Mouse (Mus musculus) hindbrain, embryonic 11.5 days (tissue): ENCODE results near the gene Ttll9. TPM values are rescaled to one million over a fixed set of nuclear protein-coding genes. Genes with fewer than 3 reads are reported as not detected.
A peak's percentile ranks its signal among the peaks of the same experiment; 100 is the strongest.

Experiments
- ATAC-seq: fragments of 200-750 bp; cut with Nextera tagmentation; 2 replicates; pipeline ENCODE4 v1.8.0; 2017; ENCODE audit warnings: mild to moderate bottlenecking, moderate TSS enrichment, moderate library complexity; ENCODE audit not compliant: low FRiP score
- DNase-seq: peaks from one replicate; pipeline ENCODE4 v3.0.0-alpha.2; 2015; ENCODE audit warnings: low spot score
- H3K27ac ChIP-seq: fragments of 300-500 bp; sonication (generic); 2 replicates; pipeline ENCODE4 v1.5.1; 2014; ENCODE audit warnings: mild to moderate bottlenecking, low read depth, low read length
- H3K27me3 ChIP-seq: fragments of 300-500 bp; sonication (generic); 2 replicates; pipeline ENCODE4 v1.6.1; 2014; ENCODE audit warnings: mild to moderate bottlenecking, low read length, moderate library complexity, mixed read lengths; ENCODE audit not compliant: control insufficient read depth, insufficient read depth
- H3K36me3 ChIP-seq: fragments of 300-500 bp; sonication (generic); 2 replicates; pipeline ENCODE4 v1.6.1; 2014; ENCODE audit warnings: mild to moderate bottlenecking, low read length, moderate library complexity, mixed read lengths; ENCODE audit not compliant: control insufficient read depth, insufficient read depth
- H3K4me1 ChIP-seq: fragments of 300-500 bp; sonication (generic); replicated peaks from 2 replicates; pipeline ENCODE4 v1.6.1; 2014; ENCODE audit warnings: low read length, mixed read lengths; ENCODE audit not compliant: control insufficient read depth, insufficient read depth
- H3K4me2 ChIP-seq: fragments of 300-500 bp; sonication (generic); replicated peaks from 2 replicates; pipeline ENCODE4 v1.6.1; 2014; ENCODE audit warnings: mild to moderate bottlenecking, low read depth, low read length
- H3K4me3 ChIP-seq: fragments of 300-500 bp; sonication (generic); 2 replicates; pipeline ENCODE4 v1.5.1; 2014; ENCODE audit warnings: low read depth, low read length
- H3K9ac ChIP-seq: fragments of 300-500 bp; sonication (generic); 2 replicates; pipeline ENCODE4 v1.6.1; 2014; ENCODE audit warnings: low read depth, low read length
- H3K9me3 ChIP-seq: fragments of 300-500 bp; sonication (generic); 2 replicates; pipeline ENCODE4 v1.6.1; 2016; ENCODE audit warnings: low read length; ENCODE audit not compliant: control insufficient read depth
- WGBS: fragments of 180-500 bp; shearing (Covaris S2); extraction: QIAGEN DNeasy Blood & Tissue Kit; methylation state at CpG from one replicate; pipeline ENCODE4 v1.1.7; 2014; 5-methylcytosine and 5-hydroxymethylcytosine counted together
- polyA plus RNA-seq: library from polyadenylated mRNA; unstranded; fragments of >200 nt; fragmentation: Nextera tagmentation; extraction: Ambion mirVana; gene quantifications from 2 replicates; pipeline ENCODE4 v1.2.1, GENCODE M21; 2014

Ttll9 gene
- polyA plus RNA-seq, 1 experiment from 2014 or later, result 1.4 TPM

DNA sequence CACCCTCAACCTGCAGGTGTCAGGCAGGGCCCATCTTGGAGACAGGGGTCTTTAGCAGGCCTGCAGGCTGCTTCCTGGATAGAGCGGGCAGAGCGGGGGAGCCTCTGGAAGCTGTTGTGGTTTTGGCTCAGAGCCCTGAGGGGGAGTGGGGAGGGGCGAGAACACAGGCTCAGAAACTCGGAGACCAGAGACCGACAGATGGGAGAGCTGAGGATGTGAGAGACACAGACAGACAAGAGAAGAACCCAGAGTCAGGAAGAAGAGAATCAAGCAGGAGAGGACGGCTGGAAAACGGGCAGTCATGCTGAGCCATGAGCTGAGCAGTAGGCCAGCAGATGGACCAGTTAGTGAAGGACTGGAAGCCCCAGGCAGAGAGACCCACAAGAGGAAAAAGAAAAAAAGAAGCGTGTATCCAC is 83.6 kb downstream of the Ttll9 start:
- ATAC-seq (no peak), DNase-seq (no peak)
- Histone ChIP-seq H3K36me3 (no peaks in the 10 kb centered on the region), H3K9ac (no peak overlapping the region), H3K9me3 (no peaks in the 10 kb centered on the region), H3K4me3 (no peak overlapping the region), H3K27me3 (0 out of 2 replicates have a peak, but pooled peaks cover 2% of the 10 kb centered on the region), H3K4me1 (0 out of 2 replicates have a peak, but pooled peaks cover 3% of the 10 kb centered on the region), H3K27ac (peak overlapping the region; percentile 58; the same call in 1 of the 2 replicates), H3K4me2 (no peak overlapping the region)
- WGBS, result 48% methylated on average over 8 of the region's 8 CpGs

- DNase-seq, result peak; percentile 75
- WGBS, result 48% methylated on average over 17 of the region's 17 CpGs
- no peak for ATAC-seq
Observed at GRCm38 (mm10) chr2:153047828-153048465, 85.7 kb downstream of the Ttll9 start.

GRCm38 (mm10) chr2:153049288-153049996 is 87.2 kb downstream of the Ttll9 start:
- no peaks in the 10 kb centered on the region for H3K9me3 ChIP-seq
- ATAC-seq, result no peak; the same call in 1 of the 2 replicates
- no peak overlapping the region for H3K4me3 ChIP-seq
- 51% methylated on average over 9 of the region's 9 CpGs for WGBS
- 0 out of 2 replicates have a peak, but pooled peaks cover 3% of the 10 kb centered on the region for H3K4me1 ChIP-seq
- no peak overlapping the region for H3K27ac ChIP-seq
- H3K4me2 ChIP-seq, result no peak overlapping the region
- no peak overlapping the region; the same call in 1 of the 2 replicates for H3K9ac ChIP-seq
- DNase-seq, result no peak
- peaks cover 9% of the 10 kb centered on the region for H3K27me3 ChIP-seq
- H3K36me3 ChIP-seq, result no peaks in the 10 kb centered on the region

More at GRCm38 (mm10) chr2:153047828-153048465, 85.7 kb downstream of the Ttll9 start:
- Histone ChIP-seq H3K36me3 (no peaks in the 10 kb centered on the region), H3K27me3 (peaks cover 8% of the 10 kb centered on the region), H3K4me3 (no peak overlapping the region), H3K9ac (no peak overlapping the region), H3K9me3 (no peaks in the 10 kb centered on the region), H3K27ac (no peak overlapping the region), H3K4me1 (0 out of 2 replicates have a peak, but pooled peaks cover 3% of the 10 kb centered on the region), H3K4me2 (no peak overlapping the region)

GRCm38 (mm10) chr2:153049997-153050358 is 87.7 kb downstream of the Ttll9 start:
- no peak for ATAC-seq
- Histone ChIP-seq H3K9me3 (no peaks in the 10 kb centered on the region), H3K4me2 (no peak overlapping the region), H3K4me1 (0 out of 2 replicates have a peak, but pooled peaks cover 3% of the 10 kb centered on the region), H3K9ac (no peak overlapping the region), H3K27ac (no peak overlapping the region), H3K27me3 (peaks cover 9% of the 10 kb centered on the region), H3K36me3 (no peaks in the 10 kb centered on the region), H3K4me3 (no peak overlapping the region)
- no peak for DNase-seq
- 93% methylated on average over 4 of the region's 4 CpGs for WGBS

- Histone ChIP-seq H3K27ac (no peak overlapping the region), H3K36me3 (no peaks in the 10 kb centered on the region), H3K4me2 (no peak overlapping the region), H3K9ac (no peak overlapping the region), H3K27me3 (peaks cover 9% of the 10 kb centered on the region), H3K4me1 (0 out of 2 replicates have a peak, but pooled peaks cover 2% of the 10 kb centered on the region), H3K4me3 (no peak overlapping the region), H3K9me3 (no peaks in the 10 kb centered on the region)
- no peak for DNase-seq
- no peak for ATAC-seq
- WGBS, result 76% methylated on average over 6 of the region's 6 CpGs
Observed at GRCm38 (mm10) chr2:153051095-153051494, 88.8 kb downstream of the Ttll9 start.

DNA sequence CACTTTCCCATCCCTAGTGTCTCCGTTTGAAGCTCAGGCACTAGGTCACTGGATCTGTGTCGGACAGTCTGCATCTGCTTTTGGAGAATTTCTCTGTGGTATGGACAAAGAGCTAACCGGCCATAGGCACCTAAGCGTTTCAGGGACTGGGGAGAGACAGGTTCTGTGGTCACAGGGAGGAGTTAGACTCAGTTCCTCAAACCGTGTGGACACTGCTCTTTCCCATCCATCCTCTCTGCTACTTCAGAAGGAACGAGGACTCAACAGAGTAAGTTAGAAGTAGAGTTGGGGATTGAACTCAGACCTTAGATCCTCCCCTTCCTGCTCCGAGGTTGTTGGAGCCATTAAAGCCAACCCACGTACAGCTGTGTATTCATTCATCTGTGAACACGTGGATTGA is 89.3 kb downstream of the Ttll9 start:
- H3K27ac ChIP-seq, result no peak overlapping the region
- 80% methylated on average over 9 of the region's 9 CpGs for WGBS
- no peaks in the 10 kb centered on the region for H3K9me3 ChIP-seq
- no peak overlapping the region for H3K4me2 ChIP-seq
- DNase-seq, result no peak
- H3K36me3 ChIP-seq, result no peaks in the 10 kb centered on the region
- H3K9ac ChIP-seq, result no peak overlapping the region
- ATAC-seq, result no peak
- no peaks in the 10 kb centered on the region for H3K4me1 ChIP-seq
- H3K27me3 ChIP-seq, result peaks cover 9% of the 10 kb centered on the region
- H3K4me3 ChIP-seq, result no peak overlapping the region

- no peaks in the 10 kb centered on the region for H3K4me1 ChIP-seq
- H3K4me3 ChIP-seq, result no peak overlapping the region
- no peak overlapping the region for H3K27ac ChIP-seq
- no peak overlapping the region for H3K4me2 ChIP-seq
- WGBS, result 12% methylated on average over 26 of the region's 30 CpGs
- no peaks in the 10 kb centered on the region for H3K9me3 ChIP-seq
- H3K36me3 ChIP-seq, result no peaks in the 10 kb centered on the region
- no peak overlapping the region for H3K9ac ChIP-seq
- ATAC-seq, result no peak
- DNase-seq, result no peak
- peaks cover 9% of the 10 kb centered on the region for H3K27me3 ChIP-seq
Observed at GRCm38 (mm10) chr2:153052700-153053351, 90.5 kb downstream of the Ttll9 start.

GRCm38 (mm10) chr2:153053896-153054295 is 91.6 kb downstream of the Ttll9 start:
- H3K9ac ChIP-seq, result no peak overlapping the region
- H3K9me3 ChIP-seq, result no peaks in the 10 kb centered on the region
- H3K36me3 ChIP-seq, result no peaks in the 10 kb centered on the region
- no peak overlapping the region for H3K4me2 ChIP-seq
- H3K27me3 ChIP-seq, result peaks cover 9% of the 10 kb centered on the region
- ATAC-seq (no peak), DNase-seq (no peak)
- no peaks in the 10 kb centered on the region for H3K4me1 ChIP-seq
- no peak overlapping the region for H3K4me3 ChIP-seq
- no peak overlapping the region for H3K27ac ChIP-seq
- 88% methylated on average over 8 of the region's 8 CpGs for WGBS
